Mouse (Mus musculus): ENCODE measurements around the gene Rnh1.

GRCm38 (mm10) chr7:141196619-141197282, 24.1 kb upstream of the Rnh1 start:
- TF ChIP-seq CTCF (IDR thresholded peaks at IDR 0.05; ENCODE audit: extremely low read depth, insufficient read length, insufficient replicate concordance, low read depth, low read length): no peak
- TF ChIP-seq POLR2A (IDR thresholded peaks at IDR 0.05; ENCODE audit: low read depth, low read length): no peak

Data from small intestine, adult 2 months (tissue).